Mouse (Mus musculus) heart, embryonic 13.5 days (tissue): ENCODE measurements around the gene Gm5767. TPM values are rescaled to one million over a fixed set of nuclear protein-coding genes. Genes with fewer than 3 reads are reported as not detected.
A peak's percentile ranks its signal among the peaks of the same experiment; 100 is the strongest.

Experiments used
- ATAC-seq: fragments of 200-750 bp; cut with Nextera tagmentation; 2 replicates; pipeline ENCODE4 v1.8.0; 2017; ENCODE audit warnings: moderate TSS enrichment; ENCODE audit not compliant: insufficient number of reproducible peaks, low FRiP score, low TSS enrichment; ENCODE audit errors: extremely low read depth
- H3K27ac ChIP-seq: fragments of 300-500 bp; sonication (generic); replicated peaks from 2 replicates; pipeline ENCODE4 v1.5.1; 2015; ENCODE audit warnings: moderate library complexity, mild to moderate bottlenecking, inconsistent platforms
- H3K27me3 ChIP-seq: fragments of 300-500 bp; sonication (generic); replicated peaks from 2 replicates; pipeline ENCODE4 v1.6.1; 2015; ENCODE audit warnings: mild to moderate bottlenecking, inconsistent platforms
- H3K36me3 ChIP-seq: fragments of 300-500 bp; sonication (generic); 2 replicates; pipeline ENCODE4 v1.6.1; 2015; ENCODE audit warnings: mild to moderate bottlenecking, inconsistent platforms
- H3K4me1 ChIP-seq: fragments of 300-500 bp; sonication (generic); 2 replicates; pipeline ENCODE4 v1.6.1; 2015; ENCODE audit warnings: inconsistent platforms
- H3K4me2 ChIP-seq: fragments of 300-500 bp; sonication (generic); 2 replicates; pipeline ENCODE4 v1.6.1; 2015; ENCODE audit warnings: inconsistent platforms, mild to moderate bottlenecking, moderate library complexity
- H3K4me3 ChIP-seq: fragments of 300-500 bp; sonication (generic); 2 replicates; pipeline ENCODE4 v1.5.1; 2015; ENCODE audit warnings: moderate library complexity, mild to moderate bottlenecking, inconsistent platforms
- H3K9ac ChIP-seq: fragments of 300-500 bp; sonication (generic); 2 replicates; pipeline ENCODE4 v1.6.1; 2015; ENCODE audit warnings: inconsistent platforms, mild to moderate bottlenecking, moderate library complexity
- H3K9me3 ChIP-seq: fragments of 300-500 bp; sonication (generic); 2 replicates; pipeline ENCODE4 v1.6.1; 2016; ENCODE audit warnings: inconsistent platforms
- WGBS: fragments of 180-500 bp; shearing (Covaris S2); methylation state at CpG from one replicate; pipeline ENCODE4 v1.1.7; 2015; ENCODE audit warnings: mixed read lengths; 5-methylcytosine and 5-hydroxymethylcytosine counted together
- polyA plus RNA-seq: library from polyadenylated mRNA; unstranded; fragments of >200 nt; fragmentation: Nextera tagmentation; extraction: Ambion mirVana; gene quantifications from 2 replicates; pipeline ENCODE4 v1.2.1, GENCODE M21; 2015

The Gm5767 gene
- polyA plus RNA-seq, 1 experiment from 2014 or later, result not detected

- ATAC-seq, result no peak
- Histone ChIP-seq H3K9ac (peak overlapping the region; percentile 82), H3K4me1 (peaks cover 72% of the 10 kb centered on the region), H3K27ac (peak overlapping the region; percentile 85), H3K9me3 (no peaks in the 10 kb centered on the region), H3K4me2 (peak overlapping the region; percentile 79), H3K27me3 (peaks cover 8% of the 10 kb centered on the region), H3K36me3 (peaks cover 7% of the 10 kb centered on the region), H3K4me3 (peak overlapping the region; percentile 69)
- 11% methylated on average over 14 of the region's 15 CpGs for WGBS
Observed at GRCm38 (mm10) chr16:8670041-8671035, 10.2 kb upstream of the Gm5767 start.

DNA sequence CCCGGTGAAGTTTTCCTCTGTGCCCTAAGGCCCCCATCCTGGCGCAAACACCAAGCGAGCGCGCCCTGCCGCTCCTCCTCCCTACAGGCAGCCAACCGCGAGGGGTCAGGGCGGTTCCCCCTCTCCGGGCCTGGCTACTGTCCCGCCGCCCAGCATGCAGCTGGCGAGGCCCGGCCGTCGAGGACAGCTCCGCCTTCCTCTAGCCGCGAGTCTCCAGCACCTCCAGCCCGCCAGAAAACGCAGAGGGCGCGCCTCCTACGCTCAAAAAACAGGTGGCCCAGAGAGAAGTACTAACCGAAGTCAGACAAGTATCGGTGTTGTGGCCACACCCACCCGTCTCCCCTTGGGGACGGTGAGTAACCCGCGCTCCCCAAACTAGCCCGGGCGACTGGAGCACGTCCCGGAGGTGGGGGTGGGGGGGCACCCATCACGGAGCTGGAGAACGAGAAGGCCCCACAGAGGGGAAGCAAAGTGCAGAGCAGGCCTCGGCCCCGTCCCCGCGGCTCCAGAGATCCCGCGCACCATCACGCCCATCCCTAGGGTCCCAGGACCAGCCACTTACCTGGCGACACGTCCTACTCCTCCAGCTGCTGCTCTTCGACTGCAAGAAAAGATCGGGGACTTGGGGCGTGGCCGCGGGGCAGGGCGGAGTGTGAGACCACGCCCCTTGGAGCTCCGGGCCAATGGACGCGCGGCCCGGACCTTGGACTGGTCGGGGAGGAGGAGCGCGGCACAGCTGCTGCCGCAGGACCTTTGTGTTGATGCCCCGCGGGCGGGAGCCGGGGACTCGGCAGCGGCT, 8.8 kb upstream of the Gm5767 start, which contains the start of gene Carhsp1:
Carhsp1 (minus strand) TSS at position 605 of the 799 bp plus-strand sequence.
- peak; percentile 86 for ATAC-seq
- H3K36me3 ChIP-seq, result peaks cover 4% of the 10 kb centered on the region; the same call in 1 of the 2 replicates
- under 1% methylated on average over 67 of the region's 67 CpGs for WGBS

DNA sequence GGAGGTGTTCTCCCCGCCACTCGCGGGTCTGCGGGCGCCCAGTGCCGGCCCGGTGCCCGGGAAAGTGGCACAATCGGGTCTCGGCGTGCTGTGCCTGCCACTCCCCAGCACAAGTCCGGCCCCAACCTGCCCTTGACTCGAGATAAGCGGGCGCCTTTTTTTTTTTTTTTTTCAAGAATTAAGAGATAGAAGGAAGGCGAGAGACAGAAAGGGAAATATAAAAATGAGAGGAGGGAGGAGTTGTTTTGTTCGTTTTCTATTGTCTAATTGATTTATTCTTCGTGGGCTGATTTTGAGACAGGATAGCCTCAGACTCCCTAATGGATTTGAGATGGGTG, 8.3 kb upstream of the Gm5767 start:
- peaks cover 52% of the 10 kb centered on the region for H3K4me1 ChIP-seq
- peak overlapping the region; percentile 82 for H3K9ac ChIP-seq
- H3K4me3 ChIP-seq, result peak overlapping the region; percentile 69
- under 1% methylated on average over 18 of the region's 18 CpGs for WGBS
- no peak for ATAC-seq
- H3K36me3 ChIP-seq, result peaks cover 4% of the 10 kb centered on the region; the same call in 1 of the 2 replicates
- peak overlapping the region; percentile 79 for H3K4me2 ChIP-seq
- no peaks in the 10 kb centered on the region for H3K9me3 ChIP-seq
- H3K27ac ChIP-seq, result peak overlapping the region; percentile 85; the same call in 1 of the 2 replicates
- H3K27me3 ChIP-seq, result peaks cover 8% of the 10 kb centered on the region

More for the DNA sequence above, 8.8 kb upstream of the Gm5767 start, which contains the start of gene Carhsp1:
- Histone ChIP-seq H3K4me2 (peak within 1 kb of the TSS; percentile 79), H3K4me1 (peaks cover 58% of the 10 kb centered on the region), H3K9ac (peak within 1 kb of the TSS; percentile 82), H3K4me3 (peak within 1 kb of the TSS; percentile 69), H3K27me3 (peaks cover 8% of the 10 kb centered on the region), H3K27ac (peak within 1 kb of the TSS; percentile 85), H3K9me3 (no peaks in the 10 kb centered on the region)

DNA sequence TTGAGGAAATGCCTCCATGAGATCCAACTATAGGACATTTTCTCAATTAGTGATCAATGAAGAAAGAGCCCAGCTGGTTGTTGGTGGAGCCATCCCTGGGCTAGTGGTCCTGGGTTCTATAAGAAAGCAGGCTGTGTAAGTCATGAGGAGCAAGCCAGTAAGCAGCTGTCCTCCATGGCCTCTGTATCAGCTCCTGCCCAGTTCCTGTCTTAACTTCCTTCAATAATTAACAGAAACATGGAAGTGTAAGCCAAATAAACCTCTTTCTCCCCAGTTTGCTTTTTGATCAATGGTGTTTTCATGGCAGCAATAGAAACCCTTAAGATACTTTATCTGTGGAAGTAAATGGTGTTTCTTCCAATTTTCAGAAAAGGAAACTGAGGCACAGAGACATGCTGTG, 7.8 kb upstream of the Gm5767 start:
- no peak for ATAC-seq
- Histone ChIP-seq H3K9ac (no peak overlapping the region), H3K4me2 (peak overlapping the region; percentile 79), H3K4me3 (0 out of 2 replicates have a peak overlapping the region, but pooled peaks have one; percentile 69), H3K36me3 (peaks cover 4% of the 10 kb centered on the region; the same call in 1 of the 2 replicates), H3K27me3 (peaks cover 8% of the 10 kb centered on the region), H3K4me1 (peaks cover 47% of the 10 kb centered on the region), H3K9me3 (no peaks in the 10 kb centered on the region), H3K27ac (no peak overlapping the region)

DNA sequence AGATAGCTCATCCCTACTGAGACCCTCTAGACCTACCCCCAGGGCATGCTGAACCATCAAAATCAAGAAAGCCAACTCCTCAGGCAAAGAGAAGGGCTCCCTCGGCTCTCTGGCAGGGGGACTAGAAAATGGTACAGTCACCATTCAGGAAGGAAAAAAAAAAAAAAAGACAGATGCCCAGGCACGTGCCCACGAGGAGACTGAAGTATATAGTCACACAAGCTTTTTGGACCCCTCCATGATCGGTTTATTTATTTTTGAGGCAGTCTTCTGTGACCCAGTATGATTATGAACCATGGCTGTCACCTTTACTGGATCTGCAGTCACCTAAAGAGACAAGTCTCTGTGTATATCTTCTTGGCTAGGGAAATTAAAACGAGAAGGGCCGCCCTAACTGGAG, 7.2 kb upstream of the Gm5767 start:
- H3K27me3 ChIP-seq, result peaks cover 8% of the 10 kb centered on the region
- no peak overlapping the region for H3K4me3 ChIP-seq
- peaks cover 46% of the 10 kb centered on the region for H3K4me1 ChIP-seq
- no peak overlapping the region for H3K27ac ChIP-seq
- WGBS, result 67% methylated on average over 6 of the region's 6 CpGs
- no peak overlapping the region for H3K9ac ChIP-seq
- no peak for ATAC-seq
- no peak overlapping the region for H3K4me2 ChIP-seq
- H3K9me3 ChIP-seq, result no peaks in the 10 kb centered on the region
- H3K36me3 ChIP-seq, result peaks cover 4% of the 10 kb centered on the region; the same call in 1 of the 2 replicates

DNA sequence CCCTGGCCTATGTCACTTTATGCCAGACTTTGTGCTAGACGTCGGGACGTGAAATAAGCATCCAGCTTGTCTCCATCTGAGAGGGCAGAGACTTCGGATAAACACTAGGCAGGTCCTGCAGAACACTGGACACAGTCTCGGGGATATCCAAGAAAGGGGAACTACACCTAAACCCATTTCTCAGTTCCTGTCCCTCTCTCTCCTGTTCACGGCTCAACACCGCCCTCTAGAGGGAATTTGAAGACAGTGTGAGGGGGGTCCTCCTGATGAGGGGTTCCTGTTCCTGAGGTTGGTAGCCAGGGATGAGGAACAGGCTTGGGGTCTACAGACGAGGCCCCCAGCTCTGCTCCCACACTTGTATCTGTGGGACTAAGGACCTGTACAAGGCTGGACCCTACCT, 6.4 kb upstream of the Gm5767 start:
- peaks cover 38% of the 10 kb centered on the region for H3K4me1 ChIP-seq
- H3K27ac ChIP-seq, result no peak overlapping the region
- 4% methylated on average over 8 of the region's 8 CpGs for WGBS
- H3K36me3 ChIP-seq, result peaks cover 2% of the 10 kb centered on the region; the same call in 1 of the 2 replicates
- H3K9ac ChIP-seq, result 0 out of 2 replicates have a peak overlapping the region, but pooled peaks have one; percentile 15
- H3K27me3 ChIP-seq, result peaks cover 8% of the 10 kb centered on the region
- no peaks in the 10 kb centered on the region for H3K9me3 ChIP-seq
- H3K4me2 ChIP-seq, result peak overlapping the region; percentile 42
- no peak for ATAC-seq
- no peak overlapping the region for H3K4me3 ChIP-seq

DNA sequence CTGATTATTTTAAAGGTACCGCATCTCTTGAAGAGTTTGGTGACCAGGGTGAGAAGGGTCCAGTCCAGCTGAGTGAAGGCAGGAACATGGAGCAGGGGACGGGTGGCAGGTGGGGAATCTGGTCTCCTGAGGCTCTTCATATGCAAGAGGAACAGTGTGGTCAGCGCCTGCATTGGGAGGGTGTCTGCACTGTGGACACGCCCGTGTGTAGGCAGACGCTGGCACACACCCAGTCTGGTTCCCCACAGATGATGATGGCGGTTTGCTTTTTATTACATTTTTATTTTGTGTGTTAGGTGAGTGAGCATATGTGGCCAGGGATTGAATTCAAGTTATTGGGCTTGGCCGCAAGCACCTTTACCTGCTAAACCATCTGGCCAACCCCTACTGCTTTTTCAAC, 5.0 kb upstream of the Gm5767 start:
- Histone ChIP-seq H3K36me3 (no peaks in the 10 kb centered on the region), H3K4me2 (no peak overlapping the region), H3K27ac (no peak overlapping the region), H3K4me1 (peaks cover 24% of the 10 kb centered on the region), H3K27me3 (peaks cover 8% of the 10 kb centered on the region), H3K4me3 (no peak overlapping the region), H3K9me3 (no peaks in the 10 kb centered on the region), H3K9ac (no peak overlapping the region)
- WGBS, result 74% methylated on average over 8 of the region's 8 CpGs
- ATAC-seq, result no peak

DNA sequence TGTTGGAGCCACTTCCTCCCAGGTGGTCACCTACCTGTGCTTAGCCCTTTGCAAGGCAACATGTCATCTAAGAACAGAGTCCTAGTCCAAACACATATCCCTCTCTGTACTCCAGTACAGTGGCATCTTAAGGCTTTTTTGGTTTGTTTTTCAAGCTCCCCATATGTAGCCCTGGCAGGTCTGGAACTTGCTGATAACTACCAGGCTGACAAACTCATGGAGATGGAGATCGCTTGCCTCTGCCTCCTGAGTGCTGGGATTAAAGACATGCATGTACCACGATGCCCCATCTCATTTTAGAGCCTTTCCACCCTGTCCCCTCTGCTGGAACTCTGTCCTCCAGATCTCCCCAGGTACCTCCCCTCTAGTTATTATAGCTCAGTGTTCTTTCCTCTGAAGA, 4.3 kb upstream of the Gm5767 start:
- peaks cover 17% of the 10 kb centered on the region for H3K4me1 ChIP-seq
- H3K9ac ChIP-seq, result no peak overlapping the region
- ATAC-seq, result no peak
- H3K27ac ChIP-seq, result no peak overlapping the region
- H3K27me3 ChIP-seq, result peaks cover 8% of the 10 kb centered on the region
- 67% methylated on average over 2 of the region's 2 CpGs for WGBS
- H3K9me3 ChIP-seq, result no peaks in the 10 kb centered on the region
- no peak overlapping the region for H3K4me3 ChIP-seq
- H3K4me2 ChIP-seq, result no peak overlapping the region
- no peaks in the 10 kb centered on the region for H3K36me3 ChIP-seq

GRCm38 (mm10) chr16:8676800-8677199, 3.8 kb upstream of the Gm5767 start:
- ATAC-seq, result no peak
- no peak overlapping the region for H3K27ac ChIP-seq
- H3K4me2 ChIP-seq, result no peak overlapping the region
- H3K9ac ChIP-seq, result no peak overlapping the region
- H3K4me3 ChIP-seq, result no peak overlapping the region
- WGBS, result 51% methylated on average over 4 of the region's 4 CpGs
- no peaks in the 10 kb centered on the region for H3K9me3 ChIP-seq
- H3K27me3 ChIP-seq, result peaks cover 8% of the 10 kb centered on the region
- H3K4me1 ChIP-seq, result peaks cover 14% of the 10 kb centered on the region; the same call in 1 of the 2 replicates
- H3K36me3 ChIP-seq, result no peaks in the 10 kb centered on the region

DNA sequence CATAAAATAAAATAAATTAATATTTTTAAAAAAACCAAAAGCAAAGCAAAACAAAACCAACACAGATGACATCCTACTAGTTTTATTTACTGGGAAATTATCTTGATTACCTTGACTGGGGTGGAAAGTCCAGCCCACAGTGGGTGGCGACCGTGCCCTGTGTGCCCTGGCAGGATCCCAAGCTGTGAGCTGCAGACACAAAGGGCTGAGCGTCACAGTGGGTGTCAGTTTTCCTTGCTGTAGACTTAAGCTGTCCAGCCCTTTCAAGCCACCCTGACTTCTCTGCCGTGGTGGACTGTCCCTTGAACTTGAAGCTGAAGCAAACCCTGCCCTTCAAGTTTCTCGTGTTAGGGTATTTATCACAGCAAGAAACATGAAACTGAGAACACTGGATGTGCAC, 2.5 kb upstream of the Gm5767 start:
- no peak for ATAC-seq
- H3K4me1 ChIP-seq, result peaks cover 7% of the 10 kb centered on the region; the same call in 1 of the 2 replicates
- H3K27me3 ChIP-seq, result peaks cover 7% of the 10 kb centered on the region
- 55% methylated on average over 5 of the region's 5 CpGs for WGBS
- H3K27ac ChIP-seq, result no peak overlapping the region
- no peaks in the 10 kb centered on the region for H3K36me3 ChIP-seq
- no peak overlapping the region for H3K9ac ChIP-seq
- no peak overlapping the region for H3K4me2 ChIP-seq
- no peak overlapping the region for H3K4me3 ChIP-seq
- no peaks in the 10 kb centered on the region for H3K9me3 ChIP-seq

GRCm38 (mm10) chr16:8678676-8679075, 1.9 kb upstream of the Gm5767 start:
- H3K27ac ChIP-seq, result no peak overlapping the region
- H3K27me3 ChIP-seq, result peaks cover under 1% of the 10 kb centered on the region; the same call in 1 of the 2 replicates
- H3K9ac ChIP-seq, result no peak overlapping the region
- no peaks in the 10 kb centered on the region for H3K9me3 ChIP-seq
- ATAC-seq, result no peak
- H3K36me3 ChIP-seq, result no peaks in the 10 kb centered on the region
- no peak overlapping the region for H3K4me2 ChIP-seq
- 77% methylated on average over 4 of the region's 4 CpGs for WGBS
- peaks cover 7% of the 10 kb centered on the region; the same call in 1 of the 2 replicates for H3K4me1 ChIP-seq
- no peak overlapping the region for H3K4me3 ChIP-seq
